Mouse (Mus musculus): ENCODE measurements around the gene Taar5.

Gene Taar5

DNA sequence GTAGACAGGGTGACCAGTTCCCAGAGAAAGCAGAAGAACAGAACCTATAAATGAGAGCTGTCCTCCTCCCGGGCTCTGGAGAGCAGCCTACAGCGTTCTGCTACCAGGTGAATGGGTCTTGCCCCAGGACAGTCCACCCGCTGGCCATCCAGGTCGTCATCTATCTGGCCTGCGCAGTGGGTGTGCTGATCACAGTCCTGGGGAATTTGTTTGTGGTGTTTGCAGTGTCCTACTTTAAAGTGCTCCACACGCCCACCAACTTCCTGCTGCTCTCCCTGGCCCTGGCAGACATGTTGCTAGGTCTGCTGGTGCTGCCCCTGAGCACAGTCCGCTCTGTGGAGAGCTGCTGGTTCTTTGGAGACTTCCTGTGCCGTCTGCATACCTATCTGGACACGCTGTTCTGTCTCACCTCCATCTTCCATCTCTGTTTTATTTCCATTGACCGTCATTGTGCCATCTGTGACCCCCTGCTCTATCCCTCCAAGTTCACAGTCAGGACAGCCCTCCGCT is at the start of gene Taar5:
Taar5 (plus strand) TSS at position 51 of the 510 bp plus-strand sequence.
- no peak for DNase-seq (ENCODE audit: low spot score)

DNA sequence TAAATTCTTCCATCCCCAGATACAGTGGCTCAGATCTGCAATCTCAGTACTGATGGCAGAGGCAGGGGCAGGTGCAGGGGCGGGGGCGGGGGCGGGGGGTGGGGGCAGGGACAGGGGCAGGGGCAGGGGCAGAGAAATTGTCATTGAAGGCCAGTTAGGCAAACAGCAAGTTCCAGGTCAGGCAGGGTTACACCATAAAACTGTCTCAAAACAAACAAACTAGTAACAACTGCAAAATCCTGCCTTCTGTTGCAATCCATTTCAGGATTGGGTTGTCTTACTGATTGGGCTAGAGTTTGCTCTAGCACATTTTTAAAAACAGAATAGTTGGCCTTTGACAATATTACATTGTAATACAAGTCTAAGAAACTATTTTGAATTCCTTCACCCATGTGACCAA is 48.0 kb upstream of the Taar5 start:
- no peak for DNase-seq (ENCODE audit: low spot score)

GRCm38 (mm10) chr10:23923941-23924340 is 46.6 kb upstream of the Taar5 start:
- DNase-seq (ENCODE audit: low spot score), result no peak

GRCm38 (mm10) chr10:23937613-23938012 is 32.9 kb upstream of the Taar5 start:
- no peak for DNase-seq (ENCODE audit: low spot score)

GRCm38 (mm10) chr10:23938312-23938711 is 32.2 kb upstream of the Taar5 start, which contains the start of gene Taar2:
Gene Taar2, plus strand, starts transcription at chr10:23938572.
- DNase-seq (ENCODE audit: low spot score), result no peak

DNA sequence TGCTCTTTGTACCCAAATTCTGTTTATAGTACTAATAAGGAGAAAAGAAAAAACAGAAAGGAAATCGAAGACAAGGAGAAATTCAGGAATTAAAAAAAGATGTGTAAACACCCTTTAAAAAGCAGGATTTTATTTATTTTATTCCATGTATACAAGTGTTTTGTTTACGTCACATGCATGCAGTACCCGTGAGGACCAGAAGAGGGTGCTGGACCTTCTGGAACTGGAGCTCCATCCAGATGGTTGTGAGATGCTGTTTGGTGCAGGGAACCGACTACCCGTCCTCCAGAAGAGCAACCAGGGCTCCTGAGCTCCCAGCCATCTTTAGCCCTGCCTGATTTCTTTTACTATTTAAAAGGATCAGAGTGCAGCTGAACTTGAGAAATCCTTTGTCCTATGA is 28.0 kb upstream of the Taar5 start:
- no peak for DNase-seq (ENCODE audit: low spot score)

GRCm38 (mm10) chr10:23948026-23948425 is 22.5 kb upstream of the Taar5 start:
- DNase-seq (ENCODE audit: low spot score), result no peak

- DNase-seq (ENCODE audit: low spot score), result no peak
Measured at GRCm38 (mm10) chr10:23949508-23950005, 20.9 kb upstream of the Taar5 start, which contains the start of gene Taar3. Gene Taar3, plus strand, starts transcription at chr10:23949558.

- no peak for DNase-seq (ENCODE audit: low spot score)
Measured at GRCm38 (mm10) chr10:23951714-23952113, 18.8 kb upstream of the Taar5 start.

DNA sequence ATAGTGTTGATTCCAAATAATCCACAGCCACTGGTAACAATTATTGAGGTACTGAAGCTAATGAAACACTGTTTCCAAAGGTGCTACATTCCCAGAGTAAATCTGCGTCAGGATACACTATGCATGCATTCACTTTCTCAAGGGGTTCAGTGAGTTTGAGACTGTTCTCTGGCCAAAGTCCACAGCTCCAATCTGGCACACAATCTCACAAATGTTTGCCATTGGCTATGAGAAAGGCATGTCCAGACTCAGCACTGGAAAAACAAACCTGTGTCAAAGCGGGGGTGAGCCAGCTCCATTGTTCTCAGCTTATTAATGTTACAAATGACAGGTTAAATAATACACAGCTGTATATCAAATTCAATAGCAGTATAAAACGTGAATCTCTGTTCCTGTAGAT is 11.4 kb upstream of the Taar5 start:
- DNase-seq (ENCODE audit: low spot score), result no peak

GRCm38 (mm10) chr10:23960444-23960915 is 10.0 kb upstream of the Taar5 start, which contains the start of gene Taar4:
Gene Taar4, plus strand, starts transcription at chr10:23960494.
- DNase-seq (ENCODE audit: low spot score), result no peak

GRCm38 (mm10) chr10:23963444-23963843 is 7.1 kb upstream of the Taar5 start:
- DNase-seq (ENCODE audit: low spot score), result no peak

- DNase-seq (ENCODE audit: low spot score), result no peak
Measured at GRCm38 (mm10) chr10:23964921-23965610, 5.4 kb upstream of the Taar5 start.

GRCm38 (mm10) chr10:23971256-23971655 is 750 bp downstream of the Taar5 start:
- DNase-seq (ENCODE audit: low spot score), result no peak

- no peak for DNase-seq (ENCODE audit: low spot score)
Measured at GRCm38 (mm10) chr10:23977958-23978357, 7.5 kb downstream of the Taar5 start.

GRCm38 (mm10) chr10:23978901-23979705 is 8.6 kb downstream of the Taar5 start:
- peak; percentile 34 for DNase-seq (ENCODE audit: low spot score)

- DNase-seq (ENCODE audit: low spot score), result no peak
Measured at GRCm38 (mm10) chr10:23985546-23985945, 15.0 kb downstream of the Taar5 start, which contains the start of gene Taar6. Gene Taar6, minus strand, starts transcription at chr10:23985646.

GRCm38 (mm10) chr10:23986419-23986818 is 15.9 kb downstream of the Taar5 start:
- DNase-seq (ENCODE audit: low spot score), result no peak

- no peak for DNase-seq (ENCODE audit: low spot score)
Measured at GRCm38 (mm10) chr10:23993381-23993780, 22.9 kb downstream of the Taar5 start, which contains the start of gene Taar7a. Gene Taar7a, minus strand, starts transcription at chr10:23993481.

DNA sequence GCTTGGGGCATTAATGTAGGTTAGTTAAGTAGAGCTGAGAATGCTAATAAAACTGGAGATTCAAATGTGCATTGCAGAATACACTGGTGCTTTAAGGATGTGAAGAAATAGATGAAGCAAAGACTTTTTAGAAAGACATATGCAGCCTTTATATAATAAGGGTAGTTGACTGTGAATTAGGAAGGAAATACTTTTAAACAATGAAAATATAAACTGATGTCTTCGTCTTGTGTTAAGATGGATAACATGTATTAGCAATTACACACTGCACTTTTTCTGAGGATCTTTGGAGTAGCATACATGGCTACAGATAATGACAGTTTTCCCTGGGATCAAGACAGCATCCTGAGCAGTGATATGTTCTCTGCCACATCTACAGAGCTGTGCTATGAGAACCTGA is 29.1 kb downstream of the Taar5 start, which contains the start of gene Taar7b:
Taar7b (plus strand) TSS at position 301 of the 400 bp plus-strand sequence.
- DNase-seq (ENCODE audit: low spot score), result no peak

DNA sequence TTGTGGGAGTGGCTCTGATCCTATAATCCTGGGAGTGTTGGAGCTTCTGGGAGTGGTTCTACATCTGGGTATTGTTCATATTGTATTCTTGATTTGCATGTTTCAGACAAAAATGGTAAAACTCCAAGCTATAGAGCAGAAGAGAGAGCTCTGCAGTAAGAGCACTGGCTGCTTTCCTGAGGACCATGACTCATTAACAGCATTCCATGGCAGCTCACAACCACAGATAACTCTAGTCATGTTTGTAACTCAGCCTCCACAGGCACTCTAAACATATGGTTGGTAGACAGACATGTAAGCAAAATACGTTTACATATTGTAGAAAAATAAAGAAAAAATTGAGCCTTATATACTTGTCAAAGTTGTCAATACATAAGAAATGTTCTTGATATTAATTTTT is 35.9 kb downstream of the Taar5 start:
- no peak for DNase-seq (ENCODE audit: low spot score)

- DNase-seq (ENCODE audit: low spot score), result no peak
Measured at GRCm38 (mm10) chr10:24007034-24007433, 36.5 kb downstream of the Taar5 start.

All from ovary, postnatal 10 days (tissue).